Mouse (Mus musculus) CH12.LX (cell line): ENCODE results near the gene Enpp6. TPM values are rescaled to one million over a fixed set of nuclear protein-coding genes. Genes with fewer than 3 reads are reported as not detected.

Source experiments
- DNase-seq: peaks from one replicate; pipeline ENCODE4 v3.0.0-alpha.2; 2013; ENCODE audit errors: extremely low read depth
- H3K27ac ChIP-seq: 2 replicates; pipeline ENCODE4 v1.5.1; 2012; ENCODE audit warnings: low read depth, mild to moderate bottlenecking, control low read depth, moderate library complexity; ENCODE audit not compliant: insufficient read depth
- H3K27me3 ChIP-seq: replicated peaks from 2 replicates; pipeline ENCODE3; 2012; ENCODE audit warnings: inconsistent platforms
- H3K36me3 ChIP-seq, 2 experiments: replicated peaks in 1 of 2; 2 replicates each; pipeline versions ENCODE3 to v1.6.1; 2012; ENCODE audit warnings: inconsistent platforms in 1 of 2, low read length in 1 of 2, mild to moderate bottlenecking in 1 of 2, mixed read lengths in 1 of 2, moderate library complexity in 1 of 2; ENCODE audit not compliant: control insufficient read depth in 1 of 2, insufficient read depth in 1 of 2
- H3K4me1 ChIP-seq, 2 experiments: 2 replicates each; pipeline ENCODE4 v1.6.1; 2012; ENCODE audit warnings: inconsistent platforms in 1 of 2, moderate library complexity in 1 of 2; ENCODE audit not compliant: insufficient read depth in 2 of 2, control insufficient read depth in 1 of 2
- H3K4me2 ChIP-seq: 2 replicates; pipeline ENCODE4 v1.6.1; 2012; ENCODE audit warnings: low read depth, mild to moderate bottlenecking, control low read depth; ENCODE audit not compliant: poor library complexity, insufficient read depth, severe bottlenecking
- H3K4me3 ChIP-seq, 3 experiments: fragments of 150-350 bp in 1 of 3; sonication (generic) in 1 of 3; replicated peaks in 1 of 3; 2 replicates each; pipeline versions ENCODE3 to v1.5.1; 2011 to 2012; ENCODE audit warnings: low read depth in 2 of 3, low read length in 2 of 3, mild to moderate bottlenecking in 2 of 3, moderate library complexity in 2 of 3, control low read depth in 1 of 3, improper control_type of control experiment in 1 of 3, inconsistent platforms in 1 of 3, mixed read lengths in 1 of 3; ENCODE audit not compliant: poor library complexity in 1 of 3
- H3K79me2 ChIP-seq: replicated peaks from 2 replicates; pipeline ENCODE4 v1.6.1; 2012; ENCODE audit warnings: mild to moderate bottlenecking, moderate library complexity; ENCODE audit not compliant: control insufficient read depth, poor library complexity, insufficient read depth, severe bottlenecking; ENCODE audit errors: extremely low read depth
- H3K9ac ChIP-seq: 2 replicates; pipeline ENCODE4 v1.6.1; 2012; ENCODE audit warnings: low read depth, mild to moderate bottlenecking, control low read depth, moderate library complexity; ENCODE audit not compliant: insufficient read depth
- H3K9me3 ChIP-seq: replicated peaks from 2 replicates; pipeline ENCODE3; 2012; ENCODE audit warnings: low read length, inconsistent platforms, mixed read lengths
- CHD1 ChIP-seq: IDR thresholded peaks from 2 replicates; pipeline ENCODE4 v1.6.1; 2012; ENCODE audit warnings: low read depth, low read length, improper control_type of control experiment, inconsistent platforms
- CTCF ChIP-seq, 2 experiments: IDR thresholded peaks in 1 of 2; conservative IDR thresholded peaks in 1 of 2; 2 replicates each; pipeline ENCODE4 v1.5.1; 2011 to 2012; ENCODE audit warnings: low read depth in 2 of 2, low read length in 2 of 2, improper control_type of control experiment in 1 of 2, inconsistent platforms in 1 of 2, mild to moderate bottlenecking in 1 of 2, moderate library complexity in 1 of 2
- E2F4 ChIP-seq: IDR thresholded peaks from 2 replicates; pipeline ENCODE4 v1.6.1; 2011; ENCODE audit warnings: low read depth, low read length, improper control_type of control experiment; ENCODE audit not compliant: insufficient replicate concordance
- EP300 ChIP-seq: IDR thresholded peaks from 2 replicates; pipeline ENCODE4 v1.6.1; 2011; ENCODE audit warnings: low read length, improper control_type of control experiment
- ETS1 ChIP-seq: conservative IDR thresholded peaks from 2 replicates; pipeline ENCODE4 v1.6.1; 2012; ENCODE audit warnings: low read depth, mild to moderate bottlenecking, inconsistent platforms, low read length, improper control_type of control experiment, moderate library complexity
- GABPA ChIP-seq: IDR thresholded peaks from 2 replicates; pipeline ENCODE4 v1.6.1; 2012; ENCODE audit warnings: low read depth, low read length, improper control_type of control experiment, inconsistent platforms; ENCODE audit not compliant: insufficient replicate concordance
- IRF4 ChIP-seq: IDR thresholded peaks from 2 replicates; pipeline ENCODE4 v1.6.1; 2014; ENCODE audit warnings: low read depth, mild to moderate bottlenecking, inconsistent platforms, low read length, improper control_type of control experiment
- JUND ChIP-seq: conservative IDR thresholded peaks from 2 replicates; pipeline ENCODE4 v1.6.1; 2011; ENCODE audit warnings: low read depth, low read length, improper control_type of control experiment
- KAT2A ChIP-seq: IDR thresholded peaks from 2 replicates; pipeline ENCODE4 v1.6.1; 2012; ENCODE audit warnings: low read length, improper control_type of control experiment, inconsistent platforms; ENCODE audit not compliant: insufficient replicate concordance
- MAZ ChIP-seq: IDR thresholded peaks from 2 replicates; pipeline ENCODE4 v1.6.1; 2012; ENCODE audit warnings: low read depth, mild to moderate bottlenecking, inconsistent platforms, low read length, improper control_type of control experiment, moderate library complexity
- MEF2A ChIP-seq: IDR thresholded peaks from 2 replicates; pipeline ENCODE4 v1.6.1; 2014; ENCODE audit warnings: low read depth, mild to moderate bottlenecking, inconsistent platforms, low read length, improper control_type of control experiment, borderline replicate concordance
- MXI1 ChIP-seq: IDR thresholded peaks from 2 replicates; pipeline ENCODE4 v1.6.1; 2011; ENCODE audit warnings: mild to moderate bottlenecking, low read depth, low read length, improper control_type of control experiment
- NELFE ChIP-seq: IDR thresholded peaks from 2 replicates; pipeline ENCODE4 v1.6.1; 2011; ENCODE audit warnings: low read depth, low read length, improper control_type of control experiment
- NRF1 ChIP-seq: IDR thresholded peaks from 2 replicates; pipeline ENCODE4 v1.6.1; 2014; ENCODE audit warnings: low read depth, mild to moderate bottlenecking, inconsistent platforms, low read length, improper control_type of control experiment, moderate library complexity
- PAX5 ChIP-seq: IDR thresholded peaks from 2 replicates; pipeline ENCODE4 v1.6.1; 2012; ENCODE audit warnings: low read length, inconsistent platforms, mixed read lengths
- POLR2AphosphoS2 ChIP-seq: IDR thresholded peaks from 2 replicates; pipeline ENCODE4 v1.6.1; 2011; ENCODE audit warnings: low read depth, low read length, improper control_type of control experiment
- RAD21 ChIP-seq: IDR thresholded peaks from 2 replicates; pipeline ENCODE4 v1.6.1; 2011; ENCODE audit warnings: low read depth, mild to moderate bottlenecking, low read length, improper control_type of control experiment, moderate library complexity
- SMC3 ChIP-seq: IDR thresholded peaks from 2 replicates; pipeline ENCODE4 v1.6.1; 2011; ENCODE audit warnings: low read depth, low read length, improper control_type of control experiment
- USF2 ChIP-seq: conservative IDR thresholded peaks from 2 replicates; pipeline ENCODE4 v1.6.1; 2011; ENCODE audit warnings: low read depth, low read length, improper control_type of control experiment
- ZKSCAN1 ChIP-seq: IDR thresholded peaks from 2 replicates; pipeline ENCODE4 v1.6.1; 2012; ENCODE audit warnings: low read depth, inconsistent platforms, low read length, improper control_type of control experiment, borderline replicate concordance
- dilution Hi-C: fragments of 300-500 bp; cut with MboI; formaldehyde crosslinking; loops from 2 replicates; pipeline ENCODE4 v1.14.3; 2020; ENCODE audit warnings: low sequenced_read_pairs; ENCODE audit not compliant: extremely low pct_unique_long_range_greater_than_20kb, extremely low pct_ligation_motif_present
- in situ Hi-C: fragments of 300-500 bp; cut with MboI; formaldehyde crosslinking; loops from 3 replicates; pipeline ENCODE4 v1.14.3; 2019; ENCODE audit warnings: low sequenced_read_pairs, low pct_ligation_motif_present, low pct_unique_long_range_greater_than_20kb, mixed read lengths
- polyA plus RNA-seq: library from polyadenylated mRNA; unstranded; fragments of >175 nt; gene quantifications from 2 replicates; pipeline ENCODE4 v1.2.1, GENCODE M21; 2012; ENCODE audit warnings: low read depth; ENCODE audit not compliant: insufficient read length
- total RNA-seq, 2 experiments: library from RNA; depleted of rRNA; stranded (reverse); fragments of 300-350 nt in 1 of 2; fragments of >200 nt in 1 of 2; gene quantifications; 2 replicates each; pipeline ENCODE4 v1.2.3; 2012 to 2014

The Enpp6 gene
- total and polyA plus RNA-seq, 3 experiments, result not detected

GRCm38 (mm10) chr8:47061105-47061720 is 74.5 kb downstream of the Enpp6 start:
- no peaks in the 10 kb centered on the region for H3K36me3 ChIP-seq
- in situ Hi-C loops, result no loop called here
- DNase-seq, result no peak
- no peak overlapping the region for H3K4me3 ChIP-seq
- no peak for TF ChIP-seq MAZ
- TF ChIP-seq ETS1, result no peak
- no peak for TF ChIP-seq IRF4
- TF ChIP-seq NELFE, result no peak
- no peak for TF ChIP-seq MXI1
- no peak for TF ChIP-seq CTCF (conservative IDR thresholded peaks at IDR 0.05 in 1 of 2, IDR thresholded peaks at IDR 0.05 in 1 of 2; ENCODE audit: low read depth in 2 of 2, low read length in 2 of 2)
- TF ChIP-seq CHD1, result no peak
- TF ChIP-seq NRF1, result no peak
- no peaks in the 10 kb centered on the region for H3K79me2 ChIP-seq
- H3K9me3 ChIP-seq, result no peaks in the 10 kb centered on the region
- no peaks in the 10 kb centered on the region for H3K27me3 ChIP-seq
- H3K4me1 ChIP-seq, result peaks cover 0 to 26% of the 10 kb centered on the region in 2 experiments; a peak in 2 of 4 replicates
- H3K27ac ChIP-seq, result no peak overlapping the region
- no peak overlapping the region for H3K9ac ChIP-seq
- no peak overlapping the region for H3K4me2 ChIP-seq
- dilution Hi-C loops, result no loop called here

- dilution Hi-C loops (no loop called here), in situ Hi-C loops (no loop called here)
- Histone ChIP-seq H3K9ac (no peak overlapping the region), H3K27ac (no peak overlapping the region), H3K27me3 (no peaks in the 10 kb centered on the region), H3K79me2 (no peaks in the 10 kb centered on the region), H3K9me3 (no peaks in the 10 kb centered on the region), H3K4me1 (peaks cover 0 to 22% of the 10 kb centered on the region in 2 experiments; a peak in 2 of 4 replicates), H3K4me2 (no peak overlapping the region), H3K4me3 (no peak overlapping the region), H3K36me3 (no peaks in the 10 kb centered on the region)
- DNase-seq, result no peak
- TF ChIP-seq E2F4 (no peak), EP300 (no peak), POLR2AphosphoS2 (no peak), IRF4 (no peak), PAX5 (no peak), GABPA (no peak), USF2 (no peak), RAD21 (no peak), JUND (no peak), ZKSCAN1 (no peak), MAZ (no peak), MEF2A (no peak), MXI1 (no peak), SMC3 (no peak), KAT2A (no peak)
Measured at GRCm38 (mm10) chr8:47067121-47067520, 80.4 kb downstream of the Enpp6 start.
